Mouse (Mus musculus) limb, embryonic 11.5 days (tissue): Measurements from ENCODE around the gene Agpat2. TPM values are rescaled to one million over a fixed set of nuclear protein-coding genes. Genes with fewer than 3 reads are reported as not detected.

Experiments
- ATAC-seq: fragments of 200-750 bp; cut with Nextera tagmentation; 2 replicates; pipeline ENCODE4 v1.8.0; 2017; ENCODE audit warnings: low read depth; ENCODE audit not compliant: insufficient number of reproducible peaks, low FRiP score, low TSS enrichment
- DNase-seq: peaks from one replicate; pipeline ENCODE4 v3.0.0-alpha.2; 2015; ENCODE audit warnings: low spot score
- H3K27ac ChIP-seq: fragments of 300-500 bp; sonication (generic); replicated peaks from 2 replicates; pipeline ENCODE4 v1.5.1; 2014; ENCODE audit warnings: low read depth, mild to moderate bottlenecking, low read length
- H3K27me3 ChIP-seq: fragments of 300-500 bp; sonication (generic); 2 replicates; pipeline ENCODE4 v1.6.1; 2014; ENCODE audit warnings: mild to moderate bottlenecking, low read length, mixed read lengths; ENCODE audit not compliant: control insufficient read depth, insufficient read depth
- H3K36me3 ChIP-seq: fragments of 300-500 bp; sonication (generic); 2 replicates; pipeline ENCODE4 v1.6.1; 2014; ENCODE audit warnings: mild to moderate bottlenecking, low read length, moderate library complexity, mixed read lengths; ENCODE audit not compliant: control insufficient read depth, insufficient read depth
- H3K4me1 ChIP-seq: fragments of 300-500 bp; sonication (generic); 2 replicates; pipeline ENCODE4 v1.6.1; 2014; ENCODE audit warnings: low read length, mixed read lengths; ENCODE audit not compliant: control insufficient read depth, insufficient read depth
- H3K4me2 ChIP-seq: fragments of 300-500 bp; sonication (generic); 2 replicates; pipeline ENCODE4 v1.6.1; 2014; ENCODE audit warnings: low read depth, mild to moderate bottlenecking, moderate library complexity; ENCODE audit not compliant: severe bottlenecking
- H3K4me3 ChIP-seq: fragments of 300-500 bp; sonication (generic); 2 replicates; pipeline ENCODE4 v1.5.1; 2014; ENCODE audit warnings: low read depth, low read length
- H3K9ac ChIP-seq: fragments of 300-500 bp; sonication (generic); 2 replicates; pipeline ENCODE4 v1.6.1; 2014; ENCODE audit warnings: mild to moderate bottlenecking, low read length
- H3K9me3 ChIP-seq: fragments of 300-500 bp; sonication (generic); 2 replicates; pipeline ENCODE4 v1.6.1; 2016; ENCODE audit warnings: low read length; ENCODE audit not compliant: control insufficient read depth
- WGBS: fragments of 180-500 bp; shearing (Covaris S2); extraction: QIAGEN DNeasy Blood & Tissue Kit; methylation state at CpG from one replicate; pipeline ENCODE4 v1.1.7; 2014; 5-methylcytosine and 5-hydroxymethylcytosine counted together
- polyA plus RNA-seq: library from polyadenylated mRNA; unstranded; fragments of >200 nt; fragmentation: Nextera tagmentation; extraction: Ambion mirVana; gene quantifications from 2 replicates; pipeline ENCODE4 v1.2.1, GENCODE M21; 2014

Gene Agpat2
- polyA plus RNA-seq, 1 experiment from 2014 or later = 12.2 TPM

DNA sequence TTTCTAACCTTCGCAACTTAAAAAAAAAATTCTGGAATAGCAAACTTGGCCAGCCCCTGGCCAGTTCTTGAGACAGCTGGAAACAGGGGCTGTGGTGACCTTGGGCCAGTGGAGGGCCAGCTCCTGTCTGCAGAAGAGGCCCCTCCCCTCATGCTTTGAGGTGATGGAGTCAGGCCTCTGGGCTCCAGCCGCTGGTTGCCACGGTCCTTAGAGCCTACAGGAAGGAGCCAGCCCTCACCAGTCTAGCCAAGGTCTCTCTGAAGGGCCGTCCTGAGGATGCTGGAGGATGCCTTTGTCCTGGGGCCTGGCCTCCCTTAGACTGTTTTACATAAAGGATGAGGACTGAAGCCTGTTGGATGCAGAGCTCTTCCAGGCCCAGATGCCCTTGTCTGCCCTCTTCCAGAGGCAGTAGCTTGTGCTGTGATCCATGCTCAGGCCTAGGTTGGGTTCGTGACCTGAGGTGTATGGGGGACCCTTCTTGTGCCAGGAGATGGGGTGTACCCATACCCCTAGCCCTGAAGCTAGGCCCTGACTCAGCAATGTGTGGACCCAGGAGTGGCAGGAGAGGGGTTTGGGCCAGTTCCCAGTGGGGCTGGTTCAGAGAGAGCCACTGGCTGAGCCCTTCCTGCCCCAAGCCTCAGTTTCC lies 24.7 kb upstream of the Agpat2 start:
- ATAC-seq (peak; percentile 54), DNase-seq (peak; percentile 64)
- H3K36me3 ChIP-seq = no peaks in the 10 kb centered on the region
- peak overlapping the region; percentile 93 for H3K4me2 ChIP-seq
- peak overlapping the region; percentile 65 for H3K4me3 ChIP-seq
- WGBS = 18% methylated on average over 5 of the region's 5 CpGs
- no peaks in the 10 kb centered on the region for H3K27me3 ChIP-seq
- H3K27ac ChIP-seq = 0 out of 2 replicates have a peak overlapping the region, but pooled peaks have one; percentile 2
- H3K9ac ChIP-seq = peak overlapping the region; percentile 94
- peaks cover 13% of the 10 kb centered on the region for H3K4me1 ChIP-seq
- H3K9me3 ChIP-seq = no peaks in the 10 kb centered on the region; the same call in 1 of the 2 replicates

DNA sequence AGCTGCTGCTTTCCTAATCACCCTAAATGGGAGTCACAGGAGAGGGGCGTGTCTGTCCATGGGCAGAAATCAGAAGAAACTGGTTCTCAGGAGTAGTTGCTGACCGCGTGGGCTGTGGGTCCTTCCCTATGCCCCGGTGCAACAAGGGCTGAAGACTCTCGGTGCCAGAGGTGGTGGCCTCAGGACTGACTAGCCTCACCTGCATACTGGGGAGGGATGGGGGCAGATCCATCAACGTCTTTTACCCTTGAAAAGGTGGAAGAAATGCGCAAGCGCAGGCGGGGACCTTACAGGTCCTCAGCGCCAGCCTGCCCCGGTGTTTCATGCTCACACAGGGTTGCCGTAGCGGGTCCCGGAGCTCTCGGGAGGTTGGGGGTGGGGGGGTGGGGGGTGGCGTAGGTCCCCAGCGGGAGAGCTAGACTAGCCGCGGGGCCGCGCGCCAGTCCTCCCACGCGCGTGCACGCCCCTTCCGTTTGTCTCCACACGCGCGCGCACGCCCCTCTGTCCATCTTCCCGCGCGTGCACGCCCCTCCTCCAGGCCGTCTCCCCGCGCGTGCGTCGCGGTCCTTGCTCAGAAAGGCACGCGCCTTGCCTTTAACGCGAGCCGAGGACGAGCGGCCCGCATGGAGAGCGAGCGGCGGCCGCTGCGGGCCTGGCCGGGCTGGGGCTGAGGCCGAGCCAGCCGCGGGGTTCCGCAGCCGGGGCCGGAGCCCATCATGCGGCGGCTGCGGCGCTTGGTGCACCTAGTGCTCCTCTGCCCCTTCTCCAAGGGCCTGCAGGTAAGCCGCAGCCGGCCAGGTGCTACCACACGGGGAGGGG lies 23.9 kb upstream of the Agpat2 start, which contains the start of gene Fam69b:
Fam69b (plus strand) TSS at position 537 of the 819 bp plus-strand sequence.
- ATAC-seq (peak; percentile 46; the same call in 1 of the 2 replicates), DNase-seq (peak; percentile 88)
- Histone ChIP-seq H3K36me3 (no peaks in the 10 kb centered on the region), H3K4me3 (peak within 1 kb of the TSS; percentile 65), H3K4me2 (peak within 1 kb of the TSS; percentile 93), H3K9me3 (no peaks in the 10 kb centered on the region; the same call in 1 of the 2 replicates), H3K9ac (peak within 1 kb of the TSS; percentile 94), H3K27me3 (no peaks in the 10 kb centered on the region), H3K27ac (0 out of 2 replicates have a peak within 1 kb of the TSS, but pooled peaks have one; percentile 2), H3K4me1 (peaks cover 13% of the 10 kb centered on the region)
- under 1% methylated on average over 60 of the region's 70 CpGs for WGBS

DNA sequence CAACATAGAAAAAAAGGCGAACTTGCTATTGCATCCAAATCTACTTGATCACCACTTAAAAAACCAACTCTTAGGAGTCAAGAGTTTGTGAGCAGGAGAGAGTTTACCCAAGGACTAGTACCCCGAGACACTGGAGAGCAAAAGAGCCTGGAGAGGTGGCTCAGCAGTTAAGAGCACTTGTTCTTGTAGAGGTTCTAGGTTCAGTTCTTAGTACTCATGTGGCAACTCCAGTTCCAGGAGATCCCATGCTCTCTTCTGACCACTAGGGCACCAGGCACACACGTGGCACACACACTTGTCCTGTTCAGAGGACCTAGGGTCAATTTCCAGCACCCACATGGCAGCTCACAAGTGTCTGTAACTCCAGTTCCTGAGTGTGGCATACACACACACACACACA lies 21.9 kb upstream of the Agpat2 start:
- no peak for DNase-seq
- Histone ChIP-seq H3K27ac (no peak overlapping the region), H3K4me3 (no peak overlapping the region), H3K36me3 (no peaks in the 10 kb centered on the region), H3K4me2 (no peak overlapping the region), H3K27me3 (no peaks in the 10 kb centered on the region), H3K4me1 (peaks cover 13% of the 10 kb centered on the region), H3K9ac (no peak overlapping the region), H3K9me3 (no peaks in the 10 kb centered on the region; the same call in 1 of the 2 replicates)
- ATAC-seq = no peak
- 79% methylated on average over 3 of the region's 3 CpGs for WGBS

DNA sequence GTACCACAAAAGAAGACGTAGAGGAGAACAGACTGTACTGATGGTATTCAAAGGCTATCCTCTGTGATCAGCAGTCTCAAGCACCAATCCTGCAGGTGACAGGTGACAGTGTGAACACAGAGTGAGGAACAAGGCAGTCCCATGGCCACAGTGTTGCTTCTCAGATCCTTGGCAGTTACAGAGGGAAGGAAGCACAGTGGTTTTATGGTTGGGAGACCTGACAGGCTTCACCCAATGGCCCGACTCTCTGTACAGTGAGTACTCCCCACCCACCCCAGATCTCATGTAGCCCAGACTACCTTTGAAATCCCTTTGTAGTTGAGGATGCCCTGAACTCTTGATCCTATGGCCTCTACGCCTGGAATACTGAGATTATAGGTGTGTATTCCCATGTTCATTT lies 21.2 kb upstream of the Agpat2 start:
- DNase-seq (no peak), ATAC-seq (no peak)
- no peaks in the 10 kb centered on the region; the same call in 1 of the 2 replicates for H3K9me3 ChIP-seq
- 80% methylated on average over 3 of the region's 3 CpGs for WGBS
- H3K36me3 ChIP-seq = no peaks in the 10 kb centered on the region
- H3K4me3 ChIP-seq = no peak overlapping the region
- no peak overlapping the region for H3K9ac ChIP-seq
- no peak overlapping the region for H3K27ac ChIP-seq
- no peak overlapping the region for H3K4me2 ChIP-seq
- peaks cover 13% of the 10 kb centered on the region for H3K4me1 ChIP-seq
- no peaks in the 10 kb centered on the region for H3K27me3 ChIP-seq

DNA sequence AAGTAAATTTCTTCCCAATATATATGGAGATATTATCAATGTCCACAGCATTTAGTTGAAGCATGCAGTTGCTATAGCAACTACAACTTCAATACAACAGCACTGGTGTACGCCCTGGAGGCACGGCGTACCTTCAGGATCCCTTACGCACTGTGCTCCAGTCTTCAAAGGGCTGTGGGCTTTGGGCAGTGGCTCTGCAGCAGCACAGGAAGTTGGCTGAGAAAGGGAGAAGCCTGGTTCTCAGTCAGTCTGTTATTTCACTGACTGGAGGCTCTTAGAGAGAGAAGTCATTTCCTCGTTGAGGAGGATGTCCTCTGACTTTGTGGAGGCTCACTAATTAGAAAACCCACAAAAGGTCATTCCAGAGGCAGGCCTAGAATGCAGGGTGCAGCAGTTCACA lies 18.8 kb upstream of the Agpat2 start:
- H3K4me1 ChIP-seq = no peaks in the 10 kb centered on the region
- H3K4me3 ChIP-seq = no peak overlapping the region
- no peak for ATAC-seq
- no peak overlapping the region for H3K4me2 ChIP-seq
- H3K27ac ChIP-seq = no peak overlapping the region
- H3K9me3 ChIP-seq = no peaks in the 10 kb centered on the region; the same call in 1 of the 2 replicates
- H3K9ac ChIP-seq = no peak overlapping the region
- no peaks in the 10 kb centered on the region for H3K27me3 ChIP-seq
- H3K36me3 ChIP-seq = no peaks in the 10 kb centered on the region
- DNase-seq = no peak
- 63% methylated on average over 5 of the region's 5 CpGs for WGBS

DNA sequence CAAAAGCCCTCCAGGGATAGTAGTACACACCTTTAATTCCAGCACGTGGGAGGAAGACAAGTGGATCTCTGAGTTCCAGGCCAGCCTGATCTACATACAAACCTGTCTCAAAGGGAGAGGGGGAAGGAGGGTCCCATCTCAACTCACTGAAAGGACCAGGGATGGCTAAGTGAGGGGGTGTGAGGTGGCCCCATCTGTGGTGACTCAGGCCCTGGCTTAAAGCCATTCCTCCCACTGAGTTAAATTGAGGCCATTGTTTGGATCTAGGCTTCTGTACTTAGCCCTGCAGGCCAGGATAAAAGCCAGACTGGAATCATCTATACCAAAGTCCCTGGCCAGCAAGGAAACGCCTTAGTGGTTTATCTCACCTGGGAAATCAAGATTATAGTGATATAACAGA lies 17.0 kb upstream of the Agpat2 start:
- Histone ChIP-seq H3K27me3 (no peaks in the 10 kb centered on the region), H3K9ac (no peak overlapping the region), H3K4me1 (no peaks in the 10 kb centered on the region), H3K27ac (no peak overlapping the region), H3K4me3 (no peak overlapping the region), H3K36me3 (no peaks in the 10 kb centered on the region), H3K9me3 (no peaks in the 10 kb centered on the region; the same call in 1 of the 2 replicates), H3K4me2 (no peak overlapping the region)
- DNase-seq (no peak), ATAC-seq (no peak)
- 51% methylated on average over 2 of the region's 2 CpGs for WGBS

DNA sequence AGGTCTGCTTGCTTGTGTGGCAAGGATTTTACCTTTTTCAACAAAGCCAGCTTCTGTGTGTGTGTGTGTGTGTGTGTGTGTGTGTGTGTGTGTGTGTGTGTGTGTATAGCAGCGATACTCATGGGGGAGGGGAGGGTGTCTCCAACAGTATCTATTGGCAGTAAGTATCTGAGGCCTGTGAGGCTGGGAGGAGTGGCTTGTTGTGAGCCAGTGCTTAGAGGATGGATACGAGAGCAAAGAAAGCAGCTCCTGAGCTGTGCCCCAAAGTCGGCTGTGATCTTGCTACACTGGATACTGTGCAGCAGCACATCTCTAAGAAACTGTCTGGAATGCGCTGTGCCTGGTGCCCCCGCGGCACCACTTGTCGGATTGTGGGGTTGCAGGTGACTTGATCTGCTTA lies 13.7 kb upstream of the Agpat2 start:
- Histone ChIP-seq H3K27ac (no peak overlapping the region), H3K4me2 (no peak overlapping the region), H3K27me3 (no peaks in the 10 kb centered on the region), H3K4me1 (no peaks in the 10 kb centered on the region), H3K36me3 (no peaks in the 10 kb centered on the region), H3K4me3 (no peak overlapping the region), H3K9ac (no peak overlapping the region; the same call in 1 of the 2 replicates), H3K9me3 (no peaks in the 10 kb centered on the region)
- 54% methylated on average over 7 of the region's 7 CpGs for WGBS
- DNase-seq (no peak), ATAC-seq (no peak)

DNA sequence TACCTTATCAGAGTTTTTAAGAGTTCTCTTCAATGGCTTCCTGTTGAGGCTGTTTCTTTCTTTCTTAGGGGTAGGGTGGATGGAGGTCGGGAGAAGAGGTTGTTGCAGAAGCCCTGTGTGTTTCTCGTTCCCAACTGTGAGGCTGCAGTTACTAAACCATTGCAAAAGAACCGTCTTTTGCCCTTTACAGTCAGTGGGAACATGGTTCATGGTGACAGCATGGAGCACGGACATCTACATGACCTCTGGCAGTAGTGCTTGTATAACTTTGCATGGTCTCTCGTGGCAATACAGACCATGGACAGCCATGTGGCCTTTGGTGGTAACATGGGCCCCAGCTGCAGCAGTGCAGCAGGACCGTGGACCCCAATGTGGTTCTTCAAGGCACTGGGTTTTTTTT lies 13.1 kb upstream of the Agpat2 start:
- Histone ChIP-seq H3K4me3 (no peak overlapping the region), H3K27ac (no peak overlapping the region), H3K9ac (no peak overlapping the region), H3K4me1 (no peaks in the 10 kb centered on the region), H3K27me3 (no peaks in the 10 kb centered on the region), H3K9me3 (no peaks in the 10 kb centered on the region), H3K4me2 (no peak overlapping the region), H3K36me3 (no peaks in the 10 kb centered on the region)
- DNase-seq (no peak), ATAC-seq (no peak)
- 78% methylated on average over 6 of the region's 6 CpGs for WGBS
